Mouse (Mus musculus): Measurements from ENCODE around the gene Prkce.

Gene Prkce

GRCm38 (mm10) chr17:86218553-86218952 is 51.0 kb downstream of the Prkce start:
- no peak for DNase-seq (ENCODE audit: low spot score in 2 of 2)

- DNase-seq (ENCODE audit: low spot score in 2 of 2): no peak
These were observed 58.1 kb downstream of the Prkce start for GRCm38 (mm10) chr17:86225488-86226186.

GRCm38 (mm10) chr17:86226198-86226597 is 58.6 kb downstream of the Prkce start:
- no peak for DNase-seq (ENCODE audit: low spot score in 2 of 2)

GRCm38 (mm10) chr17:86226635-86227034 is 59.0 kb downstream of the Prkce start:
- DNase-seq (ENCODE audit: low spot score in 2 of 2): no peak

GRCm38 (mm10) chr17:86227389-86227788 is 59.8 kb downstream of the Prkce start:
- DNase-seq (ENCODE audit: low spot score in 2 of 2): no peak

- peak; percentile 70 to 84 for DNase-seq (ENCODE audit: low spot score in 2 of 2)
These were observed 61.3 kb downstream of the Prkce start for GRCm38 (mm10) chr17:86228850-86229249.

- no peak for DNase-seq (ENCODE audit: low spot score in 2 of 2)
These were observed 62.6 kb downstream of the Prkce start for GRCm38 (mm10) chr17:86230141-86230633.

- DNase-seq (ENCODE audit: low spot score in 2 of 2): no peak
These were observed 64.2 kb downstream of the Prkce start for GRCm38 (mm10) chr17:86231741-86232179.

GRCm38 (mm10) chr17:86232248-86232647 is 64.7 kb downstream of the Prkce start:
- DNase-seq (ENCODE audit: low spot score in 2 of 2): no peak

GRCm38 (mm10) chr17:86234587-86235150 is 67.1 kb downstream of the Prkce start:
- DNase-seq (ENCODE audit: low spot score in 2 of 2): no peak

- no peak for DNase-seq (ENCODE audit: low spot score in 2 of 2)
These were observed 68.6 kb downstream of the Prkce start for GRCm38 (mm10) chr17:86236026-86236712.

GRCm38 (mm10) chr17:86236861-86237763 is 69.5 kb downstream of the Prkce start:
- DNase-seq (ENCODE audit: low spot score in 2 of 2): no peak

GRCm38 (mm10) chr17:86242291-86242690 is 74.7 kb downstream of the Prkce start:
- DNase-seq (ENCODE audit: low spot score in 2 of 2): no peak

GRCm38 (mm10) chr17:86243109-86243527 is 75.5 kb downstream of the Prkce start:
- DNase-seq (ENCODE audit: low spot score in 2 of 2): no peak

GRCm38 (mm10) chr17:86244397-86244796 is 76.8 kb downstream of the Prkce start:
- no peak for DNase-seq (ENCODE audit: low spot score in 2 of 2)

GRCm38 (mm10) chr17:86248832-86249231 is 81.2 kb downstream of the Prkce start:
- no peak for DNase-seq (ENCODE audit: low spot score in 2 of 2)

GRCm38 (mm10) chr17:86249499-86250405 is 82.2 kb downstream of the Prkce start:
- peak; percentile 94 to 97 for DNase-seq (ENCODE audit: low spot score in 2 of 2)

GRCm38 (mm10) chr17:86250406-86250905 is 82.9 kb downstream of the Prkce start:
- DNase-seq (ENCODE audit: low spot score in 2 of 2): peak; percentile 48 to 60

- no peak for DNase-seq (ENCODE audit: low spot score in 2 of 2)
These were observed 86.3 kb downstream of the Prkce start for GRCm38 (mm10) chr17:86253884-86254283.

- peak; percentile 51 to 61 for DNase-seq (ENCODE audit: low spot score in 2 of 2)
These were observed 86.7 kb downstream of the Prkce start for GRCm38 (mm10) chr17:86254285-86254684.
